Mouse (Mus musculus) T-helper 2 cell (primary cell): ENCODE data around the gene Rab11fip5.

Experiments used
- in situ Hi-C: fragments of 300-600 bp; cut with MboI, MseI; formaldehyde crosslinking; loops from one replicate; pipeline ENCODE4 v1.15.1; 2025; ENCODE audit warnings: high pct_unique_total_duplicates

Rab11fip5 gene

DNA sequence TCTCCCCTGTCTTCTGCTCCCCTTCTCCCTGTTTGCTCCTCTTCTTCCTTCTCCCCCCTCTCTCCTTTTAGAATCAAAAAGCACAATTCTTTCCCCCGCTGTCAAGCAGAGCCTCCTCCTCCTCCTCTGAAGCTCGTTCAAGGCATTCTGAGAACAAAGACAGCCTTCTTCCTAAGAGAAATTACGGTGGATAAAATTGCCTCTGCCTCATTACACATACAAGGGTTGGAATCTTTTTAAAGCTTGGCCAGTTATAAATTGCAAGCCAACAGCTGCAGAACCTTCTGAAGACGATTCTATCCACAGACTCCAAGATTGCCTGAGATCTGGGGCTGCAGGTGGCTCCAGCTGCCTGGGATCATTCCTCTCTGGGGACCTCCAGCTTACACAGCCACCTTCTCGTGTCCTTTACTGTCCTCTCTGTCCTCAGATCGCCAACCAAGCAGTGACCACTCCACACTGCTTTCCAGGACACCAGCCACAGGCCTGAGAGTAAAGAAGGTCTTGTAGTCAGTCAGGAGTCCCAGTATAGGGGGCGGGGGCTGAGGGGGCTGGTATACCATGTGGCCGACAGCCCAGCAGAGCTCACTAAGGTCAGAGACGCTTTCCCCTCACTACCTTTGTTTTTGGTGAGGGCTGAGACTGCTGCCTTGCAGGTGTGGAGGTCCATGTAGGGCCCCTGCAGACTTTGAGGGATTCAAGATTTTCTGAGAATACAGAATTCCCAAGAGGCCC is 60.2 kb downstream of the Rab11fip5 start:
- in situ Hi-C loops = no loop called here

DNA sequence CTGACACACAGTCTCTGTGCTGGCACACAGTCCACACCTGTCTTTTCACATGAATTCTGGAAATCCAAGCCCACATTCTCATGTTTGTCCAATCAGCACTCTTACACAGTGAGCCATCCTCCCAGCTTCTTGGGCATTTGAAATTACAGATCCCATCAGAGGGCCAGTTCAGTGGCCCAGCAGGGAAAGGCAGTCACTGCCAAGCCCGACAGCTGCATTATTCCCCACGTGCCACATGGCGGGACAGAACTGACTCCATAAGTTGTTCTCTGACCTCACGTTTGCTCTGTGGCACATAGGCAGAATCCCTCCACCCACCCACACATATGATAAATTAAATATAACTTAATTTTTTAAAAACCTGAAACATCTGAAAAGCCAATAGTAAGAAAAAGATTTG is 66.5 kb downstream of the Rab11fip5 start:
- in situ Hi-C loops = no loop called here

DNA sequence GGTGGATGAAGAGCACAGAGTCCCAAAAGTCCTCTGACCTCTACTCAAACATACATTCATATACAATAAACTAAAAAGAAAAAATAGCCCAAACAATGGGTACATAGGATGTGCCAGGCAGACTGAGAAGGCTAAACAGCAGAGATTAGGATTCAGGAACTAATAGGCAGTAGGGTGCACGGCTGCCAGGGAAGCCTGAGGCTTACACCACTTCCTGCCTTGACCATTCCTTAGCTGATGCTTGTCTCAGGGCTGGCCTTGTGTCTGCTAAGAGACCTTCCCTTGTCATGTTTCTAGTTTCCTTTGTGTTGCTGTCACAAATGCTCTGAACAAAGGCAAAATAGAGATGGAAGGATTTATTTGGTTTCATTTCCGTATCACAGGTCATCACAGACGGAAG is 68.1 kb downstream of the Rab11fip5 start:
- in situ Hi-C loops = no loop called here

DNA sequence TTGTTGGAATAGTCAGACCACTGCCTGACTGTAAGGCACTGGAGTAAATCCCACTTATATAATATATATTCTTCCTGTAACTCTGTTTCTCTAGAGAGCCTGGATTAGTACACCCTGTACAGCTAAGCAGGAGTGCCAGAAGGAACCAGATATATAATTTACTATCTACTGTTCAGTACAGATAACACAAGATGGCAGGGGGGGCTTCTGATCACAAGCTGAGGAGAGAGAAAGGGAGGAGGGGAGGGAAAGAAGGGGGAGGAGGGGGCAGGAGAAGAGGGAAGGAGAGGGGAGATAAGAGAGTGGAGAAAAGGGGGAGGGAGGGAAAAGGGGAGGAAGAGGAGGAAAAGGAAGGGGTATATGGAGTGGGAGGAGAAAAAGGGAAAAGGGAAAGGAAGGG is 68.6 kb downstream of the Rab11fip5 start:
- in situ Hi-C loops = no loop called here

DNA sequence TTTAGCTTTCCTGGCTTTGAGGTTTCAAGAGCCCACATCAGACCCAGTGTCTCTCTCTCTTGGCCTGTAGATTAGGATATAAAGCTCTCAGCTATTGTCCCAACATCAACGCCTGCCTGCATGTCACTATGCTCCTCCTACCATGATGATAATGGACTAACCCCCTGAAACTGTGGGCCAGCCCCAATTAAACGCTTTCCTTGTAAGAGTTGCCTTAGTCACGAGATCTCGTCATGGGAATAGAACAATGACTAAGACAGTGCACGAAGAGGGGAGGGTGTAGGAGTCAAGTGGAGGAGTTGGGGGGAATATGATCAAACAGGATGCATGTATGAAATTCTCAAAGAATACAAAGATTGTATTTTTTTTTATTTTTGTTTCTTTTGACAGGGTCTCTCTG is 69.5 kb downstream of the Rab11fip5 start:
- in situ Hi-C loops = no loop called here

DNA sequence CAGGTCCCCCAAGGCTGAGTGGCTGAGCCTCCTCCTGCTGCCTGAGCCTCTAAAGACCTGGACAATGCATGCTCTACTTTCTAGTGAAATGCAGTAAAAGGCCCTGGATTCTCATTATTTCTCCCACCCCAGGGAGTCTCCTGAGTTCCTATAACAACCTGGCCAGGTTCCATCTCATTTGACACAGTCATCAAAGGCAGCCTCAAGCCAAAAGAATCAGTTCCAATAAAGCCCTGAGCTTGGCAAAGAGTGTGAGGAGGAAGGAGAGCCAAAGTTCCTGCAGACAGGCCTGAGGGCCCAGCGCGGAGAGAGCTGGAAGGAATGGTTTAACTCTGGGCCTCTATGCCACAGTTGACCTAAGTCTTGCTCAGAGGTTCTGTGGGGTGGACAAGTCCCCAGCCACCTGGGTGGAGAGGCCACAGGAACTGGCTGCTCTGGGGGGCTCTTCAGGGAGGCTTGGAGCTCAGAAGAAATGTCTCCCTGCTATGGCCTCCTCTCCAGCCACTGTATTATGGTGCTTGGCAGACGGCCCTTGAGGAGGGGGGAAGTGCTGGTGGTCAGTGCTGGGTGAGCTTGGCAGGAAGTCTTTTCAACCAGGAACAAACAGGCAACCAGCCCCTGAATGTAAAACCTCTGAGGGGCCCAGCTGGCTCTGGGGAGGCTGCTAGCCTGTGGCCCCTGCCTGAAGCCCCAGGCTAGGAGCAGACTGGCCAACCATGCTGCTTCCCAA is 71.9 kb downstream of the Rab11fip5 start:
- in situ Hi-C loops = no loop called here

DNA sequence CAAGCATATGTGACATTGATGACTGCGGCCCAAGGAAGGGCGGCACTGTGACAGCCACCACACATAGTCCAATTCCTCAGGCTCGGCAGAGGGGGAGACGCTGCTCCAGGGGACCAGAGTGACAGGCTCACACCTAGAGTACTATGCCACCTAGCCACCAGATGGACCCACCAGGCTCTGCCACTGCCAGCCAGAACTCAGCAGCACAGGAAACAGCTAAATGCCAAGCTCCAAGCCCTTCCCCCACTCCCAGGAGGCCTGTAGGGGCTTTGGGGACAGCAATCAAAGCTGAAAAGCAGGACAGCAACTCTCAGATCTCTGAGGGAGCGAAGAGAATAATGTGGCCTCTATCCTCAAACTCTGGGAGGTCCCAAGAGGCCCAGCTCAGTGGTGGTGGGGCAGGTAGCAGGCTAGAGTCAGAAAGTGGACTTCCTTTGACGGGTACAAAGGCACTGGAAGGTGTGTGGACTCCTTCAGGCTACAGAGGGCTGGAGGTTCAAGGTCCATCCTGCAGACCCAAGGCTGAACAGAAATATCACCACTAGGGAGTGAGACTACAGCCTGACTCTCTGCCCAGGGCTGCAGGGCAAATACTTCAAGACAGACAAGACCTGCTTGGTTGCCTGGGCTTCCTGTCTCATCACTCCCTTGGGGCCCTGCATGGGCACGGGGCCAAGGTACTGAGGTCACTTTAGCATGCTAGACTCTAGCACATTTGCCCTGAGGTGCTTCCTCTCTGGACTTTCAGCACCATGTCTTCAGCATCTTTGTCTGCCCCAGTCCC is 78.9 kb downstream of the Rab11fip5 start:
- in situ Hi-C loops = no loop called here

DNA sequence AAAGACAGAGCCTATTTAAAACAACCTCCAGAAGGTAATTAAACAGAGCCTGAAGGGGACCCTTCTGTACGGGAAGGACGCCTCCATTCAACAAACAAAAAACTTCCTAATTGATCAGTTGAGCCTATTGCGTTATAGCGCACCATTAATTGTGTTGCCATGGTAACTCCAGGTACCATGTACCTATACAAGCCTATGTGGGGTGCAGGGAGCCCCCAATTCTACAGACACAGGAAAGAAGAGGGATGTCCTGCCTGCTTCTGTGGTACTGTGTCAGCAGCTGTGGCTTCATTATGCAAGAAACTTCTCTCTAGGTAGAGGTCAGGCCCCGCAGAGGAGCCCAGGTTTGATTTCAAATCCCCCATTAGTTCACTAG is 80.4 kb downstream of the Rab11fip5 start:
- in situ Hi-C loops = no loop called here

DNA sequence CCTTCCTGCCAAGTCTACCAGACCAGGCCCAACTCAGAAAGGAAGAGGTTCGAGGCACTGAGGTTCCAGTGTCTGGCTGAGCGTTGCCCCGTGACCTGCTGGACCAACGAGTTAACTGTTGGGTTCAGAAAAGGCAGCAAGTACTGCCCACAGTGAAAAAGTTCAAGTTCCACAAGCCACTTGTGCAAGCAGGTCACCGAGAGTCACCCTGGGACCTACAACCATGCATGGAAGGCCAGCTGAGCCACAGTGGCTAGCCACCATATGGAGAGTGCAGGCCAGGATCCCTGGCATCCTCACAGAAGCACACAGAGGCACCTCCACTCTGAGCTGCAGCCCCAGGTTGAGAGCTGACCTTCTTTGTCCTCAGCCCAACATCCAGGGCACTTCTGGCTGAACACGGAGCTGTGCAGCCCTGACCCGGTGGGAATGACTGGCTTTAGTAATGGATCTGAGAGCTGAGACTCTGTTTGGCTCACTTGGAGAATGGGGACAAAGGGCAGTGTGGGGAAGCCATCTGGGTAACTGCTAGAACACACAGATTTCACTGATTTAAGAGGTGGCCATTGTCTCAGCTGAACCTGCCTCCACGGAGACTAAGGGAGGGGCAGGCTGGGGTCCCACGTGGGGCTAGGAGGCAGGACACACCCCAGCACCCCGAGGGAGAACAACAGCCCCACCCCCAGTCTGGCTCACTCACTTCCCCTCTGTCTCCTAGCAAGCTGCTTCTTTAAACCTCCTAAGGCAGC is 81.0 kb downstream of the Rab11fip5 start:
- in situ Hi-C loops = no loop called here

DNA sequence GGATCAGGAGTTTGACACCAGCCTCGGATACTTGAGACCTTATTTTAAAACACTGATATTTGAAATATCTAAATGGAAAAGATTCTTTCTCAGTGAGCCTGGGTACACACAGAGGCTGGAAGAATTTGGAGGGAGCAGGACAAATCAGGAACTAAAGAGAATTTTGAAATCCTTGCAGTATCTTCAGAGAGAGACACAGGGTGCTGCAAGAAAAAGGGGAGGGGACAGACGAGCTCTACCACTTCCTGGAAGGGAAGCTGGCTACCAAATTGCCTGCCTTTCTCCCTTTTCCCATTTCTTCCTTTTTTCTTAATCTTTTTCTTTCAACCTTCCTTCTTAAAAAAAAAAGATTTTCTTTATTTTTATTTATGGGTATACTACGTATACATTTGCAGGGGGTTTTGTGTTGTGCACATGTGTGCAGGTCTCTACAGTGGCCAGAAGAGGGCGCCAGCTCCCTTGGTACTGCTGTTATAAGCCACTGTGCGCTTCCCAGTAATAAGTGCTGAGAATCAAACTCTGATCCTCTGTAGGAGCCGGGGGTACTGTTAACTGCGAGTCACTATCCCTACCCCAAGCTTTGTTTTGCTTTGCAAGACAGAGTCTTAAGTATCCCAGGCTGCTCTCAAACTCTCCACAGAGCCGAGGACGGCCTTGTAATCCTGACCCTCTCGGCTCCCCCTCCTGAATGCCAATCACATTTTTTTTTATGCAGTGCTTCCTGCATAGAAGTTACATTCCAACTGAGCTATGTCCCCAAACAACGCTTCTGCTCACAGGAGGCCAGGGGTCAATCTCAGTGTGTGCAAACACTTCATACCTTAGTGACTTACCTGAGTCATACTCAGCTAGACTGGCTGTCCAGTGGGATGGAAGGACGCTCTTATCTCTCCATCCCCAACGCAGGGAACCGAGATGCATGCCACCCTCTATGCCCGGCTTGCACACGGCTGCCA is 83.3 kb downstream of the Rab11fip5 start:
- in situ Hi-C loops = no loop called here

DNA sequence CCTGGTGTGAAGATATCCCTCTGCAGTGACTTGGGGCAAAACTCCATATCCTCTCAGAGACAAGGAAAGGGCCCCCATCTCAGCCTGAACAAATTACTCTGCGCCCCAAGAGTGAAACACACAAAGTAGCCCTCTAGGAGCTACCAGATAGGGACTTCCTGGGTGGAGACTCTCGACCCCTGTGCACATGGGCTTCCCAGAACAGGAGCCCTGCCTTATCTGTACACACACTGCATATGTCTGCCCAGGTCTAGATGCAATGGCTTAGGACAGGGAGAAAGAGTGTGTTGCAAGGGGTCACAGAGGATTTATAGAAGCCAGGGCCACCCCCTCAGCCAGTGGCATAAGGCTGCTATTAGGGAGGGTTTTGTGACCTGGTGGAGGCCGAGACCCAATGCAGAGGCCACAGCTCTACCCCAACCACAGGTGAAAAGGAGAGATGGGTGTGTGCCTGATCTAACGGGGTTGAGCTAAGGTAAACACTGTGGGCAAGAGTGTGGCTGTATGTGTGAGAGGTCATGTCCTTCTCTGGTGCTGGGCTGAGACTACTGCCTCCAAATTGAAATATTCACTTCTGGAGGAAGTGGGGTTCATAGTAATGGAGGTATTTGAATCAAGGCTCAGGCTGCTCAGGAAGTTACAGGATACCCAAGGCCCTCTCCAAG is 86.1 kb downstream of the Rab11fip5 start:
- in situ Hi-C loops = no loop called here

DNA sequence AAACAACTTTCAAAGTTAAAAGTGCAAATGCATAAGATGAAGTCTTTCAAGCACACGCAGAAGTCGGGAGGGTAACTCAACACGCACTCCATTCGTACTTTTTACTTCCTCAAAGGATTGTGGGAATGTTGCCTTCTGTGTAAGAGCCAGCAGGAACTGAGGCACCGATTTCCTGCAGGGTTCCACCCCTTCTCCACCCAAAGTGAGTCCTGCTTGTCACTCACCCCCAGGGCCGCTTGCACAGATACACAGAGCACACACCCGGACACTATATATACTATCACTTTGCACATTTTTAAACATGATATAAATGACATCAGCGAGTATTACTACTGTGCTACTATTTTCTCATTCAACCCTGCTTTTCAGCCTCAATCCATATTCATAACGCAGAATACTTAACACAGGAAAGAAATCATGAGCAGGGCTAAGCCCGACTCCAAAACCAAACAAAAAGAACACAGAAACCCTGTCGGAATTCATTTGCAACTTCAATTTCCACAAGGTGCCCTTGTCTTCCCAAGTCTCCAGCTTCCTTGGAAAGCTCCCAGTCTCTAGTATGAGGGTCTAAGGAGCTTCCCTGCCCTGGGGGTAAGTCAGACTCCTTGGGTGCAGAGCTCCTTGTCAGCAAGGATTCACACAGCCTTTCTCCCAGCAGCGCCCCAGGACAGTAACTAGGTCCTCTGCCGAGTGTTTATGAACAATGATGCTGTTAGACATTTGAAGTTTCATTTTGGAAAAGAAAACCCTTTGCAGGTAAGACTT is 88.0 kb downstream of the Rab11fip5 start:
- in situ Hi-C loops = no loop called here
